Mouse (Mus musculus) spleen, adult 2 months (tissue): ENCODE data around the gene Fcrlb.

Source experiments
- CTCF ChIP-seq: fragments of 200-500 bp; IDR thresholded peaks from 2 replicates; pipeline ENCODE4 v1.5.1; 2011; ENCODE audit warnings: mild to moderate bottlenecking, inconsistent platforms; ENCODE audit not compliant: insufficient read depth, insufficient read length, insufficient replicate concordance; ENCODE audit errors: extremely low read depth
- POLR2A ChIP-seq: fragments of 200-500 bp; IDR thresholded peaks from 2 replicates; pipeline ENCODE4 v1.6.1; 2011; ENCODE audit warnings: low read depth, low read length, inconsistent platforms

DNA sequence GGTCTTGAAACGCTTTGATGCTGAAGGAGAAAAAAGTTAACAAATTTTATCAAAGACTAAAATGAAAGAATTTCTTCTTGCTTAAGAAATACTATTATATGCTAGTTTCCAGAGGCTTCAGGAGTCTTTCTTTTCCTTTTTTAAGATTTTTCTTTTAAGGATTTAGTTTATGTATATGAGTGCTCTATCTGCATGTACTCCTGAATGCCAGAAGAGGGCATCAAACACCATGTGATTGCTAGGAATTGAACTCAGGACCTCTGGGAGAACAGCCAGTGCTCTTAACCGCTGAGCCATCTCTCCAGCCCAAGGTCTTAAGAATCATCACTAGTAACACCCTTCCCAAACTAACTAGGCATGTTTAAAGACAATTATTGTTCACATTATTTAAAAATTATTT is 40.8 kb downstream of the Fcrlb start:
- TF ChIP-seq POLR2A (no peak), CTCF (no peak)
